Mouse (Mus musculus) v-Abl transformed pro-B cells (cell line): ENCODE data around the gene Tln2.

Experiments used
- in situ Hi-C, 2 experiments: fragments of 400-800 bp; cut with MboI; formaldehyde crosslinking; loops; one replicate each; pipeline ENCODE4 v1.15.1; 2025; ENCODE audit not compliant: unreplicated experiment in 2 of 2

Gene Tln2

DNA sequence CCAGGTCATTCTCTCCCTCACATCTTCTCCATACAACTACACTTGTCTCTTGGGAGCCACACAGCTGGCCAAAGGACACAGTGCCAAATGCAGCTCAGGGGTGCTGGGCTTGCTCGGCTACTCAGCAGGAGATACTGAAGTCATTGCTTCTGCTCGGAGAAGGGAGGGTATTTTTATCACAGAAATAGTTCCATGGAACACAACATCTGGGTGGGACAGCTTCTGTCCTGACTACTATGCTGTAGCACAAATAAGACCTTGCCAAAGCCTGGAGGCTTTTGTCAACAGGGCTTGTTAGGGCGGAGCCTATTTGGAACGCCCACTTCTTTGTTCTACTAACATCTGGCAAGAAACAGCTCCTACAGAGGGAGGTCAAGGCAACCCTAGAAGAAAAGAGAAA is 10.2 kb downstream of the Tln2 start:
- in situ Hi-C loops: no loop called here

DNA sequence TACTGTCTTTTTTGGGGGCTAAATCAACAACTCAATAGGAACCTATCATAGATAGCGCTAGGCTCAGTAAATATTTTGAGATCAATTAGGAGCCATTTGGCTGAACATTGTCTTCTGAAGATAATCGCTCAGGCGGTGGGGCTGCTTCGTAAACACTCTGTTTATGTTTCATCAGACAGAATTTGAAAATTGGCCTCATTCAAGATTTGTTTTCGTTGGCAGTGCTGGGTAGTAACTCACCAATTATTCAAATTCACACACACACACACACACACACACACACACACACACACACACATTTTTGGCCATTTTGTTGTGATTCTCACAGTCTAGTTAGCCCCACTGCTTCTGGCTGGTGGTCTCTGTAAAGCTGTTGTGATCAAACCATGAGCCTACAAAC is 12.9 kb downstream of the Tln2 start:
- in situ Hi-C loops: no loop called here

DNA sequence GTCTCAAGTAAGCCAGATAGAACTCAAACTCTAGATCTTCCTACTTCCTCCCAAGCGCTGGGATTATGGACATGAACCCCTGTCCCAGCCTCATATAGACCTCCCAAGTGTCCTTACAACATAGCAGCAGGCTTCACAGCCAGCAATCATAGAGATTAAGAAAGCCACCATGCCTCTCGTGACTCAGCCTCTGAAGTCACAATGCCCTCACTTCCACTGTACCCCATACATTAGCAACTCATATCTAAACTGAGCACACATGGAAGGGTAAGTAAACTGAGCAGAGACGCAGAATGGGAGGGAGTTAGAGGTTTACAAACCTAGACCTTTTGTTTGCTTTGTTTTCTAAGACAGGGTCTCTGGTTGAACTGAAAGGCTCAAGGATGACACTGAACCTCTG is 13.7 kb downstream of the Tln2 start:
- in situ Hi-C loops: no loop called here

DNA sequence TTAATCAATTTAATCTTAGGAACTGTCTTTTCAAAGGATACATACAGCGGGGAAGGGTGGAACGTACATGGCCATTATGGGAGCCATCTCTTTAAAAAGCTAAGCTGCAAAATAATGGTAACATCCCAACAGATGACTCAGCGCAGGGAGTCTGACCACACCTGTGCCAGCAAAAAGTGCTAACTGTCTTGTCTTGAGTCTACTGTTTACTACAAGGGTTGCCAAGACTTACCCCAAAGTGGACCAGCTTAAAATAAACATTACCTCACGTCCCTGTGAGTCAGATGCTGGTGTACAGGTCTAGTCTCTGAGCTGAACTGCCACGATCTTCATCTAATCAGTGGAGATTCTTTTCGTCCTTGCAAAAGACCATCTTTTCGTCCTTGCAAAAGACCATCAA is 14.7 kb downstream of the Tln2 start:
- in situ Hi-C loops: no loop called here

DNA sequence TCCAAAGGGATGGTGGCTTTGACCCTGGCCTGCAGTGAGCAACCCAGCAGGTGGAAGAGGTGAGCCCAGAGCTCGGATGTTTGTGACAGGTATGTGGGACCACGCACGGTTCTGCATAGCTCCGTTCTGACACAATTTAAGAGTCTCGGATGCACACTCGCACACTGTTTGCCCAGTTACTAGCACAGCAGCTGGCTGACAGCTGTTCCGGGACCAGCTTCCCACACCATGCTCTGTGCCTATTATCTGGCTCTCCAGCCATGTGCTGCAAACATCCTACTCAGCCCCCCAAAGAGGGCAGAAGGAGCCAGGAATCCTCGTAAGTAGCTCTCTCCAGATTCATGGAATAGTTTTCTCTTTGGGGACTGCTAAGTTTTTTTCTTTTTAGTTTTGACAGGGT is 17.6 kb downstream of the Tln2 start:
- in situ Hi-C loops: no loop called here

DNA sequence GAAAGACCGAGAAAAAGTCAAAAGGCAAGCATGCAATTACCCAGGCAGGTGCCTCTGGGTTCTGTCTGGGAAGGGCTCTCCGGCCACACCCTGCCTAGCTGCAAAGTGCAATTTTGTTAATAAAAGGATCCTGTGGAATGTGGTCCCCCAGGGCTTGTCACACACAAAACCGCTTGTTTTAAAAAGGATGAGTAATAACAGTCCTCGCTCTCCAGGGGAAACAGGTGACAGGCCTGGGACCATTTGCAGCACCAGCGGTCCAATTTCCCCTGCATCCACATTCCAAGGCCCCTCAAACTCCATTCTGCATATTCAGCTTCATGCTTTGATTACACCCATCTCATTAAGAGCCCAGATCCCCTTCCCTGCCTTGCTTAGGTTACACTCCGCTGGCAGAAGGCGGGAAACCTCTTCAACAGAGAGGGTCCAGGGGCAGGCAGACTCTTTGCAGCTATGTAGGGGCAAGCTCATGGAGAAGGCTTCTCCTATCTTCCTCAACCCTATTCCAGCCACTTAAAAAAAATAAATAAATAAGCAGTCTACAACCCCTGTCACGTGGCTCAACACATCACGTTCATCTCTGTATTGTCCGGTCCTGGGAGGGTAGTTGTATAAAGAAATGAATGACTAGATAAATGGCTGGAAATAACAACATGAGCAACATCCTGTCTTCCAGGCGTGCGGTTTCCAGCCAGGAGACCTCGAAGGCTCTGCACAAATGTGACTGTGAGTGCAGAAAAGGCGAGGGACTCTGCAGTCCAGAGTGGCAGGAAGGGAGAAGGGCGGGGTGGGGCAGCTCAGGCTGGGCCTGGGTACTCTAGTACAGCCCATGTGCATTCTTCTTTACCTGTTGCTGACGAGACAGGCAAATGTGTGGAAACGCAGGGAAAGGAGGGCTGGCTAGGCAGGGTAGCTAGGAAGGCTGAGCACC is 19.5 kb downstream of the Tln2 start:
- in situ Hi-C loops: no loop called here

DNA sequence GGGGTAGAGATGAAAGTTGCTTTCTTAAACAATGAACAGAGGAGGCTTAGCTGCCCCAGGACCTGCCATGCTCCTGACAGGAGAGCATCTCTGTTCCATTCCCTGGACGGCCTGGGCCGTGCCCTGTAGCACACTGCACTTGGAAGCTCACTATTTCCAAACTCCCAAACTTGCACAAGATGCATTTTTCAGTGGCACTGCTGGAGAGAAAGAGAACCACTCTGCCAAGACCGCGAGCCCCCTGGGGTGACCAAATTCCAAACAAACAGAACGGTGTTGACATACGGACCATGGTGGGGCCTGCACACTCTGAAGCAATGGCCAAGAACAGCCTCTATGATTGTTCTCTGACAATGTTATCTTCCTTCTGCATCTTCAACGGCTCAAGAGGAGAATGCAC is 25.1 kb downstream of the Tln2 start:
- in situ Hi-C loops: no loop called here

DNA sequence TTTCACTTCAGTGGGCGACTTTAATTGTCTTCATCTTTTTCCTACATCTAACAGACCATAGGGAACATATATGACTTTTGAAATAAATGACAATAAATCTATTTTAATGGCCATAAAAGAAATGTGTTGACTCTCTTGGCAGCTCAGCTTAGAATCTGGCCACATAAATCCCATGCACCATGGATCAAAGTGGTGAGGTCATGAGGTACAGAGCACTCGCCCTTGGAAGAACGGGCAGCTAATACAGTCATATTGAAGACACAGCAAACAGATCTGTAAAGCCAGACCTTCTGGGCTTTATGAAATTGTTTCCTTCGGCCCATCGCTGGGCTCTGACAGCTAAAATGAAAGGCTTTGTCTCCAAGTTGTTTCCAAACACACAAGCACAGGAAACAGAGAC is 26.2 kb downstream of the Tln2 start:
- in situ Hi-C loops: no loop called here

DNA sequence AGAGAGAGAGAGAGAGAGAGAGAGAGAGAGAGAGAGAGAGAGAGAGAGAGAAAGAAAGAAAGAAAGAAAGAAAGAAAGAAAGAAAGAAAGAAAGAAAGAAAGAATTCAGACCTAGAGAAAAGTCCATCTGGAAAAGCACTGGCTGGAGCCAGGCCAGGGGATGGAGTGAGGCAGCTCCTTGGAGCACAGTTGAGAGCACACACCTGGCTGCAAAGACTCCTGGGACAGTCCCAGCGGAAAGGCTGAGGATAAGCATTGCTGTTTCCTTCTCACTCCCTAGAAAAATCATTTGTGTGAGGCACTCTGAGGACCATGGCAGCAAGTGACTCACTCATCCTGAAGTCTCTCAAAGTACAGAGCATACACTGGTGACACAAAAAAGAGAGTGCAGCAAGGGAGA is 26.9 kb downstream of the Tln2 start:
- in situ Hi-C loops: no loop called here

DNA sequence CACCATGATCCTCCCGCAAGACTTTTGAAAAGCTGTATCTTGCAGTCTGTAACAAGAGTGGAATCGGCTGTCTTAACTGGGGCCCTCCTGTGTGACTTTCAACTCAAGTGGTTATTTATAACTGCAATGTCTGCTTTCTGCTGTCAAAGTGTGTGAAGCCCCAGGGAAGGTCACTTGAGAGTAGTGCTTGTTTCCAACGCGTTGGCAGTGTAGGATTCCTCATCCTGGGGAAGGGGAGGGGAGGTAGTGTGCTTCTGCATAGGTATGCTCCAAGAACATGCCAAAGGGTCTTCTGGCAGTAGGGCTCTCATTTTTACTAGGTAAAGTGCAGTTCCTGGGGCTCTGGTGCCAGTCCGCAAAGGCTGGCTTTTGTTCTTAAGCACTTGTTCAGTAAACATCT is 29.9 kb downstream of the Tln2 start:
- in situ Hi-C loops: no loop called here

DNA sequence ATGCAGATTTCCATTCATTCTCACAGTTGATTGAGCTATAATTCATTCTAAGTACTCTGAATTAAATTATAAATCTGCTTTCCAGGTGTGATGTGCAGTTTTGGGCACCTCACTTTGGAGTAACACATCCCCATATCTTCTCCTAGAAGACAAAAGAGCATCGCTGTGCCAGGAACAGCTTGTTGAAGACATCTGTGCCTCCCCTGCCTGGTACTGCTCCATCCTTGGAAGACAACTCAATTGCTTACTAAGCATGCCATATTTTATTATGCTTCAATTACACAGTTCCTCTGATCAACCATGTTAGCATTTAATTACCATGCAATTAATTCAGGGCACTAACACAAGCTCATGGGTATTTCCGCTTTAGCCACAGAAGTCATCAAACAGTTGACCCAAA is 31.8 kb downstream of the Tln2 start:
- in situ Hi-C loops: no loop called here

DNA sequence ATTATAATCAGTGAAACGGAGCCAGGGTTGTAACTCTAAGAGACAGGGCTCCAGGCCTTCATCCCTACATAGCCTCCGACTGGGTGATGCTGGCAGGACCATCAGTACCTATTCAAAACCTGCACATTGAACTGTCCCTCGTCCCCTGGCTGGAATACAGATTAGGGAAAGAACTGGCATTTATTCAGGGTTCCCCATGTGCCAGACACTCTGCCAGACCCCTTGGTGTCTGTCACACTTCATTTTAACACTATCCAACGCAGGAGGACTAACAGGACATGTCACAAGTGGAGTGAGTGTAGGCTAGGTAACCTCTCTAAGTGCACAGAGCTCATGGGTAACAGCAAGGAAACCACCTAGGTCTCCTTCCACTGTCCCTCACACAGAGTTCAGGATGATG is 37.8 kb downstream of the Tln2 start:
- in situ Hi-C loops: no loop called here

DNA sequence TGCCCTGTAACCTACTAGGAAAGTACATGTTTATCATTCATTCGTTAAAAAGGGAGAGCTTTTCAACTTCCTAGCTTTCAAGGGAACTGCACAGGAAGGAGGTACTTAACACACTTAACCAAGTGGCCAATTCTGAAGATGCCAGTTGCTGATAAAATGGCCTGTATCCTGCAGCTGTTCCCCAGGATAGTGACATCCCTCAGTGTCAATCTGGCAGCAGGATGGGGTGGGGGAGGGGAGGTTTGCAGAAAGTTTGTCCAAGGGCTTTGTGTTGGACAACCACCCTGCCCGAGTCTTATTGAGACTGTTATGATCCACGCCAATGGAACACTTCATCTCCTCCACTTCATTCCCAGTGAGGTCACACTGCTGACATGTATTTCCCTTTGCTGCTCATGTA is 50.0 kb downstream of the Tln2 start:
- in situ Hi-C loops: no loop called here

DNA sequence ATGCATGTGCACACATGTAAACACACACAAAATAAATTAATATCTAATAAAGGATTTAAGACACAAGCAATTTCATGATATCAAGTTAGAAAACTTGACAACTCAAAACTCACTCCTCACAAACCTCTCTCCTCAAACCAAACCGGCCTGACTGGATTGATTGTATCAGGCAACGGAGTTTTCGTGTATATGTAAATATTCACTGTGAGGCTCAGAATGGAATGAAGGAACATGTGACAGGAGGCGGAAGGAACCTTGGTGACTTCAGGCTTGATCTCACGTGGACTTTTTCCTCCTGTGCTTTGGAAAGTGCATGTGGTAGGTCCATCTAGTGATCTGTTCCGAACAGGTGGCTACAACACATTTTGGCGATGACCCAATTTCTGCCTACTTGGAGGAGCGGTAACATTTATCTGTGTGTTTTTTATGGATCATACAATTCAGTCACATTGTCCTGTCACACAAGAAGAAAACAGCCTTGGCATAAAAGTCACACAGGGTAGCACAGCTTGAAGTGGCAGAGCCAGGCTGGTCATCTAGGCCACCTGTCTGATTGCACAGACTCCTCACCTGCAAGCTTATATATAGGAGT is 54.7 kb downstream of the Tln2 start:
- in situ Hi-C loops: no loop called here

DNA sequence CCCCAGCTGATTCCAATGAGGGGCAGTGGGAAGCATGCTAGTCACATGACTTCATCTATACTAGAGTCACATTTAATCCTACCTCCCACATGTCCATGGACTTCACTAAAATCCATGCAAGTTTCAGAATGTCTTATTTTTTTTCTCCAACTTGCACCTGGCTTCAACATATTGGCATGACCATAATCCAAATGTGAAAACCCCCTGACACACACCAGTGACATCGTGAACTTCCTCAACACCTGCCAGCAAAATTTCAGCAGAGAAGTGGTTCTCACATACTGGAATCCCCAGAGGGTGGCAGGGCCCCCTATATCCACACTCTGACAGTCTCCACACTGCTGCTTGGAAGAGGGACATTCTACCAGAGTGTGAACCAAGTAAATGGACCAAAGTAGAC is 57.7 kb downstream of the Tln2 start:
- in situ Hi-C loops: no loop called here

DNA sequence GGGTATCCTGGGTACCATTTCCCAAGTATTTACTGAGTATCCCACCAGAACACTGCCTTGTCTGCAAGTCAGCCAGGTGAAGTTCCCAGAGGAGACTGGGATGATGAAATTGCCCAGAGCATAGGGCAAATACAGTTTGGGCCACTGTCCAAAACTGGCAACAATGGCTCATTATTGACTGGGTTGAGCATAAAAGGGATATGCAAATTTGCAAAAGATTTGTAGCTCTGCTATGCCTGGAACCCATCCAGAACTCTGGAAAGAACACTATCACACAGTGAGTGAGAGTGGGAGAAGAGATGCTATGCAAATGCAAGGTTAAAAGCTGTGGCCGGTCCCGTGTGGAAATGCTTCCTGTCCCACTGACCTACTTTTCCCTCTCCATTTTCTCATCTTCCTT is 63.1 kb downstream of the Tln2 start:
- in situ Hi-C loops: no loop called here

DNA sequence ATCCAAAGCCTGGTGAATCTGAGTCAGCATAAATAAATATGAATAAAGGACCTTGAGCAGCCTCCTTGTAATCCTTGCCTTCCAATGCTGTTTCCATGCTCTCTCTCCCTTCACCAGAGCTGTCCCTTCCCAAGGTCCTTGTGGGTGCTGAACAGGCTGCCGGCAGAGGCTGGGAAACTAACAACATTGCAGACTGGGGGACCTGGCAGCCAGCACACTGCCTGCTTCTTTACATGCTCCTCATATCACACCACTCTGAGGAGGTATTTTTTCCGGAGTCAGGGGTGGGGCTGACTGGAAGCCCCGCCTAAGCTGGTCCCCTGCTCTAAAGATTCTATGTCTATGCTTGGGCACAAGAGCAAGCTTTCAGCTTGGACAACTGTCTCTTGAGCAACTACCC is 64.2 kb downstream of the Tln2 start:
- in situ Hi-C loops: no loop called here

DNA sequence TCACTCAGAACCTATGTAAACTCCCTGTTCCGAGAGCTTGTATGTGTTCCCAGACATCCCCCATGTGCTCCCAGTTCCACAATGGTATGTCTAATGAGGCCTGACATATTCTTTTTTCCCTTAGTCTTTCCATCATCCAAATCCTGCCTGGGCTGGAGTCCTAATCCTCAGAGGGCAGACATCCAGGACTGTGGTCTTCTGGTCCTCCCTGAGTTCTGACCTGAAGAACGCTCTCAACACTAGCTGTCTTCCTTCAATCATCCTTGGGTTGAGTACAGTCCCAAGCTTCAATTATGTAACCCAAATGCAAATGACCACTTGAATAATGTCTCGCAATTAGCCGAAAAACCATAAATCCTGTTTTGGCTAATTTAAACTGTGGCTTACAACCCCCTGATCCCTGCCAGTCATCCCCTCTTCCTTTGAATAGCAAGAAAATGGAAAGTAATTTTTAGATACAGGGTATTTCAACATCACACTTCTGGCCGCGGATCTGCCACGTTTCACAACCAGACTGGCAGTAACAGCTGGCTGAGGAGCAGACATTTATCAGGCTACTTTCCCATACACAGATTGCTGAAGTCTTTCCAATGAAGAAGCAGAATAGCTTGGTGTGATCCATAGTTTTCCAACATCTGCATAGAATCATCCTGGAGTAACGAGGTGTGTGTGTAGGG is 65.5 kb downstream of the Tln2 start:
- in situ Hi-C loops: no loop called here

DNA sequence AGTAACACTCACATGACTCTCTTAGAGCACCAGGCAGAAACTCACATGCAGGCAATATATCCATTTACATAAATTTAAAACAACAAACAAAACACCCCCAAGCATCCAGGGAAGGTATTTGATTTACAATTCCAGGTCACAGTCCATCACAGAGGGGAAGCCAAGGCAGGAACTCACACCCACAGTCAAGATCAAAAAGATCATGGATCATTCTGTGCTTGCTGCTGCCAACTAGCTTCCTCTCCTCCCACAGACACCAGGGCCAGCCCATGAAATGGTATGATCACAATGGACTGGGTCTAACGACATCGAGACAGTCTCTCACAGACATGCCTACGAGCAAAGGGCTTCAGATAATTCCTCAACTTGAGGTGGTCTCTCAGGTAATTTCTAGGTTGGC is 70.1 kb downstream of the Tln2 start:
- in situ Hi-C loops: no loop called here

DNA sequence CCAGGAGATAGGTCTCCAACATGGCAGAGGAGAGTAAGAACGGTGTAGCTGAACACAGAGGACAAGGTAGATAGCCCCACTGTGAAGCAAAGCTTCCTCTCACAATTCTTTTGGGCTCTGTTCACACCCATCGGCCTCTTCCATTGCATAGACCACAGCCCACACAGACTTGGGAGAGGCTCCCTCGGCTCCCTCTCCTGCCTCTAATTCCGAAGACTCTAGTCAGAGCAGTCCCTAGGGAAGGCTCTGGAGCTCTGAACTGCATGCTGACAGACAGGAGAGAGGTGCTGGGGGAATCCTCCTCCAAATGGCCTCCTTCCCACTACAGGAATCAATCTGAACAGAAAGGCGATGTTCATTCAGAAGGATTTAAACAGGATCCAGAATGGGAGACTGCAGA is 72.9 kb downstream of the Tln2 start:
- in situ Hi-C loops: no loop called here

DNA sequence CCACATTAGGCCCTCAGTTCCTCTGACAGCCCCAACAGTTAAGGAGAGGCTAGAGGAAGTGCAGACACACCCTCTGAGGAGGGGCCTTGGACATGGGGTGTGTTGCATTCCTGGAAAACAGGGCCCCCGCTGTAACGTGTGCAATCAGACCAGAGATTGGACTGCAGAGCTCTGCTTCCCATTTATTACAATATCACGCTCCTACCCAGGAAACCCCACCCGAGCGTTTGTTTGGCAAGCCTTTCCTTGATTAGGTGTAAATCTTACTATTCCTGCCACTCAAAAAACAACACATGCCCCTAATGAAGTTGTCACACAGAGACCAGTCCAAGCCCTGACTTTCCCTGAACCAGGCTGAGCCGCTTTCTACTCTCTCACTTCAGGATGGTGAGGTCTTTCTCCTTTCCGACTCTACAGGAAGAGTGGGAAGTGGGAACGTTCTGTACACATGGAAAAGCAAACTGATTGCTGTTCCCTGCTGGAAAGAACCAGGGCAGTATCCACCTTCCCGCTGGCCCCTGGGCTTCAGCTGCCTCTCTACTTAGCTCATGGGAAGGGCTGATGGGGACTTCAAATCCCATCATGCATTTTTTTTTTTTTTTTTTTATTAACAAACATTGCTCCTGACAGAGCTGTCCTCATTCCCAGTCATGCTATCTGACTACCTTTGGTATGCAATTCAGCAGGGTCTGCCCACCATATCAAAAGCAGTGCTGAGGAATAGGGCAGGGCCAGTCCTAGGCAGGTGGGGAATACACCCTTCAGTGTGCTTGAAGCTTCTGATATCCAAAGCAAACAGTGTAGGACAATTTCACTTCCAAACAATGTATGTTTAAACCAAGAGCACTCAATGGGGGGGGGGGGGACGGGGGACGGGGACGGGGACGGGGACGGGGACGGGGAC is 74.1 kb downstream of the Tln2 start:
- in situ Hi-C loops: no loop called here
